Mouse (Mus musculus) heart, postnatal 25 days (tissue): Measurements from ENCODE around the gene Rnase10. TPM values are rescaled to one million over a fixed set of nuclear protein-coding genes. Genes with fewer than 3 reads are reported as not detected.
A peak's percentile ranks its signal among the peaks of the same experiment; 100 is the strongest.
"Not testable (repeated sequence)": the region's sequence is repeated elsewhere in the genome, so short reads cannot be mapped to it uniquely, and the experiment has no call there.

Source experiments
- DNase-seq: peaks from one replicate; pipeline ENCODE4 v3.0.0; 2022; ENCODE audit warnings: low spot score
- intact Hi-C: fragments of 180-260 bp; cut with DNase I; formaldehyde crosslinking; loops from one replicate; pipeline ENCODE4 v1.15.1; 2025
- total RNA-seq, 2 experiments: library from RNA; stranded (reverse); gene quantifications; 2 replicates each; pipeline ENCODE4 v1.2.3; 2021

Gene Rnase10
- total RNA-seq, 2 experiments from 2014 or later: 0.39 TPM; not detected in 1

GRCm38 (mm10) chr14:51007914-51008713, 563 bp downstream of the Rnase10 start:
- DNase-seq: peak; percentile 76
- intact Hi-C loops: loop anchor here (5.0 kb wide), 1 partner anchor 36 kb away; no protein-coding TSS in a partner anchor

GRCm38 (mm10) chr14:51008781-51009180, 1.2 kb downstream of the Rnase10 start:
- no peak for DNase-seq
- intact Hi-C loops: loop anchor here (5.0 kb wide), 1 partner anchor 36 kb away; no protein-coding TSS in a partner anchor

- DNase-seq: no peak
- intact Hi-C loops: loop anchor here (5.0 kb wide), 1 partner anchor 37 kb away; no protein-coding TSS in a partner anchor
Measured at GRCm38 (mm10) chr14:51009572-51009971, 2.0 kb downstream of the Rnase10 start.

- not testable (repeated sequence) for DNase-seq
- intact Hi-C loops: loop anchor here (5.0 kb wide), 2 partner anchors 72 to 82 kb away; partner anchors contain the start of genes Gm49342, Pip4p1 and Pnp
Measured at GRCm38 (mm10) chr14:51014724-51015123, 7.2 kb downstream of the Rnase10 start.

GRCm38 (mm10) chr14:51015780-51016179, 8.2 kb downstream of the Rnase10 start:
- intact Hi-C loops: loop anchor here (5.0 kb wide), 1 partner anchor 83 kb away; the partner anchor contains the start of genes Pip4p1 and Pnp
- DNase-seq: no peak

- intact Hi-C loops: loop anchor here (5.0 kb wide), 1 partner anchor 85 kb away; the partner anchor contains the start of genes Pip4p1 and Pnp
- peak; percentile 29 for DNase-seq
Measured at GRCm38 (mm10) chr14:51017256-51017655, 9.7 kb downstream of the Rnase10 start.

GRCm38 (mm10) chr14:51023457-51023856, 15.9 kb downstream of the Rnase10 start:
- DNase-seq: no peak
- intact Hi-C loops: no loop called here

GRCm38 (mm10) chr14:51024820-51025219, 17.3 kb downstream of the Rnase10 start:
- intact Hi-C loops: loop anchor here (5.0 kb wide), 2 partner anchors 48 to 72 kb away; no protein-coding TSS in a partner anchor
- DNase-seq: no peak

GRCm38 (mm10) chr14:51026391-51027133, 19.0 kb downstream of the Rnase10 start:
- intact Hi-C loops: loop anchor here (1.0 to 5.0 kb wide), 3 partner anchors 34 to 71 kb away; no protein-coding TSS in a partner anchor
- DNase-seq: no peak

GRCm38 (mm10) chr14:51027387-51028155, 20.0 kb downstream of the Rnase10 start:
- intact Hi-C loops: loop anchor here (5.0 kb wide), 2 partner anchors 50 to 70 kb away; no protein-coding TSS in a partner anchor
- no peak for DNase-seq

GRCm38 (mm10) chr14:51035206-51035605, 27.7 kb downstream of the Rnase10 start:
- intact Hi-C loops: no loop called here
- DNase-seq: no peak

GRCm38 (mm10) chr14:51036214-51036613, 28.7 kb downstream of the Rnase10 start:
- no peak for DNase-seq
- intact Hi-C loops: no loop called here

GRCm38 (mm10) chr14:51041769-51042168, 34.2 kb downstream of the Rnase10 start, which contains the start of gene Rnase9:
Rnase9 (minus strand) TSS chr14:51041869.
- DNase-seq: no peak
- intact Hi-C loops: no loop called here

- intact Hi-C loops: no loop called here
Measured at GRCm38 (mm10) chr14:51047846-51048245, 40.3 kb downstream of the Rnase10 start.

GRCm38 (mm10) chr14:51050063-51050462, 42.5 kb downstream of the Rnase10 start, which contains the start of gene Rnase11:
Rnase11 (minus strand) TSS chr14:51050163.
- intact Hi-C loops: no loop called here

More at GRCm38 (mm10) chr14:51047846-51048245, 40.3 kb downstream of the Rnase10 start:
- no peak for DNase-seq

GRCm38 (mm10) chr14:51051941-51052340, 44.4 kb downstream of the Rnase10 start:
- intact Hi-C loops: no loop called here
- DNase-seq: no peak

More at GRCm38 (mm10) chr14:51050063-51050462, 42.5 kb downstream of the Rnase10 start, which contains the start of gene Rnase11:
- DNase-seq: no peak

- DNase-seq: no peak
- intact Hi-C loops: no loop called here
Measured at GRCm38 (mm10) chr14:51053176-51053575, 45.6 kb downstream of the Rnase10 start.

- no peak for DNase-seq
Measured at GRCm38 (mm10) chr14:51054243-51055237, 47.0 kb downstream of the Rnase10 start.

More at GRCm38 (mm10) chr14:51054243-51055237, 47.0 kb downstream of the Rnase10 start:
- intact Hi-C loops: no loop called here
